Mouse (Mus musculus): ENCODE data around the gene Trip11. TPM values are rescaled to one million over a fixed set of nuclear protein-coding genes. Genes with fewer than 3 reads are reported as not detected.

Trip11 gene
- total RNA-seq, 2 experiments from 2014 or later, result 30.7 to 30.8 TPM

- no peak for DNase-seq (ENCODE audit: extremely low spot score in 1 of 2, low spot score in 2 of 2)
- Histone ChIP-seq H3K4me3 (no peak overlapping the region), H3K27ac (no peak overlapping the region)
- TF ChIP-seq CTCF (IDR thresholded peaks at IDR 0.05), result peak; percentile 7; the same call in 1 of the 2 replicates
- intact Hi-C loops (cut with DNase I), result no loop called here
These were observed 96.3 kb downstream of the Trip11 start for GRCm38 (mm10) chr12:101816810-101817209.

GRCm38 (mm10) chr12:101815796-101816195 is 97.3 kb downstream of the Trip11 start:
- H3K4me3 ChIP-seq, result no peak overlapping the region
- no peak for DNase-seq (ENCODE audit: extremely low spot score in 1 of 2, low spot score in 2 of 2)
- H3K27ac ChIP-seq, result no peak overlapping the region
- no peak for TF ChIP-seq CTCF (IDR thresholded peaks at IDR 0.05)
- intact Hi-C loops (cut with DNase I), result no loop called here

GRCm38 (mm10) chr12:101814423-101814822 is 98.6 kb downstream of the Trip11 start:
- H3K4me3 ChIP-seq, result no peak overlapping the region
- H3K27ac ChIP-seq, result no peak overlapping the region
- intact Hi-C loops (cut with DNase I), result loop anchor here (5.0 kb wide), 1 partner anchor 143 kb away; the partner anchor contains the start of gene Atxn3
- no peak for DNase-seq (ENCODE audit: extremely low spot score in 1 of 2, low spot score in 2 of 2)
- TF ChIP-seq CTCF (IDR thresholded peaks at IDR 0.05), result no peak

- Histone ChIP-seq H3K4me3 (no peak overlapping the region), H3K27ac (no peak overlapping the region)
- no peak for DNase-seq (ENCODE audit: extremely low spot score in 1 of 2, low spot score in 2 of 2)
- intact Hi-C loops (cut with DNase I), result loop anchor here (2.0 to 5.0 kb wide), 2 partner anchors 64 to 146 kb away; partner anchors contain the start of gene Atxn3
- TF ChIP-seq CTCF (IDR thresholded peaks at IDR 0.05), result peak; percentile 63
These were observed 101.9 kb downstream of the Trip11 start for GRCm38 (mm10) chr12:101811181-101811580.

DNA sequence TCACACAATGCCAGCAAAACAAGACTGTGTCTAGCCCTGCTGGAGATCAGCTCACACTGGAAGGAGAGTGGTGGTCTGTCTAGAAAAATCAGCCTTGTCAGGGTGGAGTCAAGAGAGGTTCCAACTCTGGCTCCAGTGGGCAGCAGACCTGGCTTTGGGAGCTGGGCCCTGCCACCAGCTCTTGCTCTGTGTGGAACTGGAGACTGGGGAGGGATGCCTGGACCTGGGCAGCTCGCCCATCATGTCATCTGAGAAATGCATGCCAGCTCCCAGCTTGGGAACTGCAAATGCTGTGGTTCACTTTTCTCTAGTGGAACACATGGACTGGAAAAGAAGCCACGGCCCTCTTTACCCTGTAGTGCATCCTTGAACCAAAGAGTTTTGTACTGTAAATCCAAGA is 102.6 kb downstream of the Trip11 start:
- Histone ChIP-seq H3K4me3 (no peak overlapping the region), H3K27ac (no peak overlapping the region)
- DNase-seq (ENCODE audit: extremely low spot score in 1 of 2, low spot score in 2 of 2), result no peak
- TF ChIP-seq CTCF (IDR thresholded peaks at IDR 0.05), result no peak
- intact Hi-C loops (cut with DNase I), result loop anchor here (2.0 to 5.0 kb wide), 2 partner anchors 64 to 147 kb away; partner anchors contain the start of gene Atxn3

- Histone ChIP-seq H3K27ac (no peak overlapping the region), H3K4me3 (no peak overlapping the region)
- DNase-seq (ENCODE audit: extremely low spot score in 1 of 2, low spot score in 2 of 2), result no peak
- no peak for TF ChIP-seq CTCF (IDR thresholded peaks at IDR 0.05)
- intact Hi-C loops (cut with DNase I), result no loop called here
These were observed 105.7 kb downstream of the Trip11 start for GRCm38 (mm10) chr12:101807400-101807799.

DNA sequence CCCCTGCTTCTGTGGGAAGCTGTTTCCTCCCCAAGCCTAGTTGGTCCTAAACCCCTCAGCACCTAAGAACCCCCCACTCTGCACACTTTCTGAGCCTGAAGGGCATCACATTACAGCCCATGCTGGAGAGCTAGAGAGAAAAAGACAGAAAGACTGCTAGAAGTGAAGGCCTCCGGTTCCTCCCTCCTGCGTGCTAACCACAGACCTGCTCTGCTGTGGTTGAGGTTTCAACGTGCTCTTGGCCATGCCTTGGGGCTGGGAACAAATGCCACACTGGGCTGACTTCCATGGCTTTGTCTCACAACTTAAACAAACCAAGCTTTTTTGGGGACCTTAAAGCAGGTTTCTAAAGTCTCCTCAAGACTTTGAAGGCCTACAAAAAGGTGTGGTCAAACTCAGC is 110.6 kb downstream of the Trip11 start:
- DNase-seq (ENCODE audit: extremely low spot score in 1 of 2, low spot score in 2 of 2), result no peak
- Histone ChIP-seq H3K27ac (no peak overlapping the region), H3K4me3 (no peak overlapping the region)
- intact Hi-C loops (cut with DNase I), result no loop called here
- TF ChIP-seq CTCF (IDR thresholded peaks at IDR 0.05), result no peak

DNA sequence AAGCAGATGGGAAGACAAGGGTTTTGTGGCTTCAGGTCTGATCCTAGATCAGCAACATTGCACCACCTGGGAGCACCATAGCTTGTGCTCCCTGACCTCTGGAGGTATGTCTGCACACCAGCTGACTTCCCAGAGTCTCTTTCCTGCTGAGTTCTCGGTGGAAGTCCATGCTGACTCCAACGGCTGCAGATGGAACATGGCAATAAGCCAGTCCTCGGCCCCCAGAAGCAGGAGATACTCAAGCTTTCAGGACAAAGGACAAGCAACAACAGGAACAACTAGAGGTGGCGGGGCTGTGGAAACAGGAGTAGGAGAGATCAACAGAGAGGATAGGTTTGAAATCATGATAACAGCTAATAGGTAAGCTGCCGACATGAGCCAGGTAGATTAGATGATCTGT is 111.3 kb downstream of the Trip11 start:
- intact Hi-C loops (cut with DNase I), result no loop called here
- Histone ChIP-seq H3K27ac (no peak overlapping the region), H3K4me3 (no peak overlapping the region)
- no peak for TF ChIP-seq CTCF (IDR thresholded peaks at IDR 0.05)
- DNase-seq (ENCODE audit: extremely low spot score in 1 of 2, low spot score in 2 of 2), result no peak

GRCm38 (mm10) chr12:101801051-101801450 is 112.0 kb downstream of the Trip11 start:
- no peak for TF ChIP-seq CTCF (IDR thresholded peaks at IDR 0.05)
- intact Hi-C loops (cut with DNase I), result no loop called here
- no peak for DNase-seq (ENCODE audit: extremely low spot score in 1 of 2, low spot score in 2 of 2)
- H3K27ac ChIP-seq, result no peak overlapping the region
- no peak overlapping the region for H3K4me3 ChIP-seq

DNA sequence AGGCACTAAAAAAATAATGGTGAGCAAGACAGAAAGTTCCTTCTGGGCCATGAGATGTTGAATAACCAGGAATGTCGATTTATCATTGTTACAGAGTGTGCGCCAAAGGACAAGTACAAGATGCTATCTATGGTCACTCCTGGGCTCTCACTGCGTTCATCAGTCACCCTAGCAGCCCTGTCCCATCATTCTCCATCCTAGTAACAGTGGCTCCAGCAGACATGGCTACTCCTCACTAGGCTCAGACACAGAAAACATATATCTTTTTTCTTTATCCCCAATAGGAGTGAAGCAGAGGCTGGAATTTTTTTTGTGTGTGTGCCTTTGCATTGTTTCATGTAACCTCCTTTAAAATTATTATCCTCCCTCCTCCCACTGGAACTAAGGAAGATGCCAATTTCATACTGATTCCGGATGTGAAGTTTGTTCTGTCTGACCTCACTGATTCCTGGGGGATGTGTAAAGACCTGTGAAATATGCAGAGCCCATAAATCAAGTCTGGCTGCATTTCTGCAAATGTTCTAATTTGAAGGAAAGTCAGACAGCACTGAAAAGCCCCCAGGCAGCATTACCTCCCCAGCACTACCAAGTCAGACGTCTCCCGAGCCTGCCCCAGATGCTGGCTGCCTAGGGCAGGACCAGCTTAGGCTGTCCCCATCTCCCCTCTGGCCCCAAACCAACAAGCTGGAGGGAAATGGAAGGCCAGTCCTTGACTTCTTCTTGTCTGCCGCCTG is 114.7 kb downstream of the Trip11 start:
- no peak overlapping the region for H3K27ac ChIP-seq
- H3K4me3 ChIP-seq, result no peak overlapping the region
- DNase-seq (ENCODE audit: extremely low spot score in 1 of 2, low spot score in 2 of 2), result no peak
- intact Hi-C loops (cut with DNase I), result no loop called here
- TF ChIP-seq CTCF (IDR thresholded peaks at IDR 0.05), result no peak

DNA sequence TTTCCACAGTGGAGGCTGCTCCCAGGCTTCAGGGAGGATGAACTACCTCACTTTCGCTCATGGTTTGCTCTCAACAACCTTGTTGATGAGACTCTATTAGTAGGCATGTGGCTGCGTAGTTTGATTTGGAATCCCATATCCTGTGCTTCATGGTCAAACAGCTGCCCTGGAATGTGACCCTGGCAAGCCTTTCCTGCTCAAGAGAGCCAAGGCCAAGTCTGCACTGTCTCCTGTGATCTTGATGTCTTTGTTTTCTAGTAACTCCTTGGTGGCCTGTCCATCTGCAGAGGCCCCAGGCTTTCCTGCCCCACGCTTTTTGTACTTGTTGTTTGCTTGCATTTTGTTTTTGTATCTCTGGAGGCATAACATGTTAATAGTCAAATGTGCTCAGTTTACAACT is 118.6 kb downstream of the Trip11 start:
- TF ChIP-seq CTCF (IDR thresholded peaks at IDR 0.05), result no peak
- DNase-seq (ENCODE audit: extremely low spot score in 1 of 2, low spot score in 2 of 2), result no peak
- Histone ChIP-seq H3K4me3 (no peak overlapping the region), H3K27ac (no peak overlapping the region)
- intact Hi-C loops (cut with DNase I), result no loop called here

DNA sequence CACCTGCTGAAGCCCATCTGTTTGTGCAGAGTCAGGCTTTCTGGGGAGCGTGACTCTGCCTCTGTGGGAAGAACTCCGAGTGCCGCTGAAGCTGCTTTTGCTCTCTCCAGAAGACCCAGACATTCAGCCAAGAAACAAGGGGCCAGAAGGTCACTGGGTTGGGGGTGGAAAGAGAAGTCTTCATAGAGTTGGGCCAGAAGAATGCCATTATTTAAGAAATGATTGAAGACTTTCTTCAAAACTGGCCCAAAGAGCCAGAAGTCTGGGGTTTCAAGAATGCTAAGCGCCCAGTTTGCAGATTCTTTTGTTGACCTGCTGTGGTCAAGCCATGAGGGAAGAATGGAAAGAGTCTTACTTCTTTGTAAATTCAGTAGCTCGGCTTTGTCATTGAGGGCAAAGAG is 119.8 kb downstream of the Trip11 start:
- intact Hi-C loops (cut with DNase I), result no loop called here
- DNase-seq (ENCODE audit: extremely low spot score in 1 of 2, low spot score in 2 of 2), result no peak
- no peak for TF ChIP-seq CTCF (IDR thresholded peaks at IDR 0.05)
- Histone ChIP-seq H3K4me3 (no peak overlapping the region), H3K27ac (no peak overlapping the region)

DNA sequence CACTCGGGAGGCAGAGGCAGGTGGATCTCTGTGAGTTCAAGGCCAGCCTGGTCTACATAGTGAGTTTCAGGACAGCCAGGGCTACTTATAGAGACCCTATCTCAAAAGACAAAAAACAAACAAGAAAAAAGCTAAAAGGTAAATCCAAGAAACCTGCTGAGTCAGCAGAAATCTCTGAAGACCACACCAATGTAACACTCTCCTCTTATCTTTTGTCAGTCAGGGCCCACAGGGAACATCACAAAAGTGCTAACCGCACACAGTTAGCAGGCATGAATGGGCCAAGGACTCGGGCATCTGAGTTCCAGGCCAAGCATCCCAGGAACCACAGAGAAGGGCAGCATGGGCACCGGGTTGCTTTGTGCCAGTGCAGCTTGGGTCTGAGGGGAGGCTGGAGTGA is 120.4 kb downstream of the Trip11 start:
- H3K4me3 ChIP-seq, result no peak overlapping the region
- no peak for DNase-seq (ENCODE audit: extremely low spot score in 1 of 2, low spot score in 2 of 2)
- intact Hi-C loops (cut with DNase I), result no loop called here

More for the DNA sequence above, 120.4 kb downstream of the Trip11 start:
- no peak for TF ChIP-seq CTCF (IDR thresholded peaks at IDR 0.05)
- no peak overlapping the region for H3K27ac ChIP-seq

Data from left cerebral cortex, adult 2 months (tissue).